Mouse (Mus musculus) hindlimb bud, embryonic 11.5 days (tissue): ENCODE measurements around the gene Ksr1.

Experiments used
- DNase-seq: peaks from one replicate; pipeline ENCODE4 v3.0.0-alpha.2; 2012; ENCODE audit warnings: low read depth, low spot score; ENCODE audit errors: extremely low spot score

Ksr1 gene

GRCm38 (mm10) chr11:79148783-79149182, 2.6 kb upstream of the Ksr1 start:
- DNase-seq = no peak

- DNase-seq = no peak
Measured at GRCm38 (mm10) chr11:79145283-79146265, 633 bp downstream of the Ksr1 start.

GRCm38 (mm10) chr11:79144741-79145140, 1.5 kb downstream of the Ksr1 start:
- DNase-seq = no peak

- no peak for DNase-seq
Measured at GRCm38 (mm10) chr11:79144043-79144591, 2.1 kb downstream of the Ksr1 start.

GRCm38 (mm10) chr11:79143322-79143721, 2.9 kb downstream of the Ksr1 start:
- DNase-seq = no peak

- DNase-seq = no peak
Measured at GRCm38 (mm10) chr11:79142381-79142780, 3.8 kb downstream of the Ksr1 start.

- DNase-seq = no peak
Measured at GRCm38 (mm10) chr11:79141235-79142109, 4.7 kb downstream of the Ksr1 start.

- DNase-seq = no peak
Measured at GRCm38 (mm10) chr11:79140511-79140888, 5.7 kb downstream of the Ksr1 start.

GRCm38 (mm10) chr11:79139878-79140510, 6.2 kb downstream of the Ksr1 start:
- DNase-seq = no peak

- no peak for DNase-seq
Measured at GRCm38 (mm10) chr11:79138621-79139020, 7.6 kb downstream of the Ksr1 start.

GRCm38 (mm10) chr11:79137245-79137644, 9.0 kb downstream of the Ksr1 start:
- no peak for DNase-seq

- DNase-seq = no peak
Measured at GRCm38 (mm10) chr11:79135685-79136360, 10.4 kb downstream of the Ksr1 start.

- no peak for DNase-seq
Measured at GRCm38 (mm10) chr11:79135105-79135503, 11.1 kb downstream of the Ksr1 start.

GRCm38 (mm10) chr11:79134416-79135104, 11.6 kb downstream of the Ksr1 start:
- no peak for DNase-seq

GRCm38 (mm10) chr11:79133961-79134360, 12.2 kb downstream of the Ksr1 start:
- DNase-seq = no peak

GRCm38 (mm10) chr11:79133051-79133450, 13.2 kb downstream of the Ksr1 start:
- no peak for DNase-seq

GRCm38 (mm10) chr11:79131949-79132411, 14.2 kb downstream of the Ksr1 start:
- DNase-seq = no peak

- no peak for DNase-seq
Measured at GRCm38 (mm10) chr11:79129388-79130356, 16.5 kb downstream of the Ksr1 start.
